Mouse (Mus musculus) embryonic facial prominence, embryonic 11.5 days (tissue): ENCODE measurements around the gene Ptprg. TPM values are rescaled to one million over a fixed set of nuclear protein-coding genes. Genes with fewer than 3 reads are reported as not detected.

Experiments used
- ATAC-seq: fragments of 200-750 bp; cut with Nextera tagmentation; replicated peaks from 2 replicates; pipeline ENCODE4 v1.8.0; 2017; ENCODE audit warnings: low read depth; ENCODE audit not compliant: insufficient number of reproducible peaks, low FRiP score, low TSS enrichment
- DNase-seq: peaks from one replicate; pipeline ENCODE4 v3.0.0-alpha.2; 2015; ENCODE audit warnings: low spot score
- H3K27ac ChIP-seq: fragments of 300-500 bp; sonication (generic); replicated peaks from 2 replicates; pipeline ENCODE4 v1.5.1; 2014; ENCODE audit warnings: mild to moderate bottlenecking, low read depth, low read length, control low read depth
- H3K27me3 ChIP-seq: fragments of 300-500 bp; sonication (generic); 2 replicates; pipeline ENCODE4 v1.6.1; 2014; ENCODE audit warnings: mild to moderate bottlenecking, low read length, moderate library complexity, mixed read lengths; ENCODE audit not compliant: control insufficient read depth, insufficient read depth
- H3K36me3 ChIP-seq: fragments of 300-500 bp; sonication (generic); replicated peaks from 2 replicates; pipeline ENCODE4 v1.6.1; 2014; ENCODE audit warnings: low read depth, mild to moderate bottlenecking, low read length, moderate library complexity, mixed read lengths; ENCODE audit not compliant: control insufficient read depth, insufficient read depth
- H3K4me1 ChIP-seq: fragments of 300-500 bp; sonication (generic); 2 replicates; pipeline ENCODE4 v1.6.1; 2014; ENCODE audit warnings: low read length, mixed read lengths; ENCODE audit not compliant: control insufficient read depth, insufficient read depth
- H3K4me2 ChIP-seq: fragments of 300-500 bp; sonication (generic); 2 replicates; pipeline ENCODE4 v1.6.1; 2014; ENCODE audit warnings: low read depth, mild to moderate bottlenecking, control low read depth, low read length, moderate library complexity
- H3K4me3 ChIP-seq: fragments of 300-500 bp; sonication (generic); 2 replicates; pipeline ENCODE4 v1.5.1; 2014; ENCODE audit warnings: low read depth, low read length, control low read depth
- H3K9ac ChIP-seq: fragments of 300-500 bp; sonication (generic); replicated peaks from 2 replicates; pipeline ENCODE4 v1.6.1; 2014; ENCODE audit warnings: mild to moderate bottlenecking, control low read depth, low read length
- H3K9me3 ChIP-seq: fragments of 300-500 bp; sonication (generic); replicated peaks from 2 replicates; pipeline ENCODE4 v1.6.1; 2016; ENCODE audit warnings: mild to moderate bottlenecking, low read length, inconsistent platforms, mixed read lengths; ENCODE audit not compliant: control insufficient read depth
- WGBS: fragments of 180-500 bp; shearing (Covaris S2); extraction: QIAGEN DNeasy Blood & Tissue Kit; methylation state at CpG from one replicate; pipeline ENCODE4 v1.1.7; 2014; 5-methylcytosine and 5-hydroxymethylcytosine counted together
- polyA plus RNA-seq: library from polyadenylated mRNA; unstranded; fragments of >200 nt; fragmentation: Nextera tagmentation; extraction: Ambion mirVana; gene quantifications from 2 replicates; pipeline ENCODE4 v1.2.1, GENCODE M21; 2014

Ptprg gene
- polyA plus RNA-seq, 1 experiment from 2014 or later: 28.7 TPM

- no peaks in the 10 kb centered on the region for H3K27me3 ChIP-seq
- H3K9me3 ChIP-seq: no peaks in the 10 kb centered on the region
- no peak overlapping the region for H3K27ac ChIP-seq
- ATAC-seq (no peak), DNase-seq (no peak)
- WGBS: 77% methylated on average over 4 of the region's 4 CpGs
- no peak overlapping the region for H3K9ac ChIP-seq
- H3K4me1 ChIP-seq: no peaks in the 10 kb centered on the region
- H3K4me2 ChIP-seq: no peak overlapping the region
- no peak overlapping the region for H3K4me3 ChIP-seq
- no peaks in the 10 kb centered on the region for H3K36me3 ChIP-seq
These were observed 145.5 kb downstream of the Ptprg start for GRCm38 (mm10) chr14:11698880-11699279.

- H3K36me3 ChIP-seq: no peaks in the 10 kb centered on the region
- no peak overlapping the region for H3K4me2 ChIP-seq
- no peak overlapping the region for H3K9ac ChIP-seq
- WGBS: 90% methylated on average over 2 of the region's 2 CpGs
- no peaks in the 10 kb centered on the region for H3K9me3 ChIP-seq
- ATAC-seq: no peak
- no peaks in the 10 kb centered on the region for H3K27me3 ChIP-seq
- no peak overlapping the region for H3K4me3 ChIP-seq
- H3K4me1 ChIP-seq: no peaks in the 10 kb centered on the region
- H3K27ac ChIP-seq: no peak overlapping the region
- no peak for DNase-seq
These were observed 146.3 kb downstream of the Ptprg start for GRCm38 (mm10) chr14:11699654-11700053.

- Histone ChIP-seq H3K27ac (no peak overlapping the region), H3K4me2 (no peak overlapping the region), H3K9ac (no peak overlapping the region), H3K4me3 (no peak overlapping the region), H3K27me3 (no peaks in the 10 kb centered on the region), H3K4me1 (no peaks in the 10 kb centered on the region; the same call in 1 of the 2 replicates), H3K9me3 (no peaks in the 10 kb centered on the region), H3K36me3 (no peaks in the 10 kb centered on the region)
- ATAC-seq (no peak), DNase-seq (no peak)
- 79% methylated on average over 9 of the region's 9 CpGs for WGBS
These were observed 148.4 kb downstream of the Ptprg start for GRCm38 (mm10) chr14:11701516-11702249.

GRCm38 (mm10) chr14:11702770-11703477 lies 149.6 kb downstream of the Ptprg start:
- Histone ChIP-seq H3K4me1 (no peaks in the 10 kb centered on the region; the same call in 1 of the 2 replicates), H3K9ac (no peak overlapping the region), H3K27ac (no peak overlapping the region; the same call in 1 of the 2 replicates), H3K9me3 (no peaks in the 10 kb centered on the region), H3K4me2 (no peak overlapping the region), H3K27me3 (no peaks in the 10 kb centered on the region), H3K36me3 (no peaks in the 10 kb centered on the region), H3K4me3 (no peak overlapping the region)
- 42% methylated on average over 11 of the region's 11 CpGs for WGBS
- ATAC-seq: no peak
- DNase-seq: peak; percentile 75

- H3K36me3 ChIP-seq: no peaks in the 10 kb centered on the region
- H3K9ac ChIP-seq: no peak overlapping the region
- DNase-seq (peak; percentile 51), ATAC-seq (no peak)
- H3K27me3 ChIP-seq: no peaks in the 10 kb centered on the region
- H3K9me3 ChIP-seq: no peaks in the 10 kb centered on the region
- H3K4me2 ChIP-seq: no peak overlapping the region
- H3K4me3 ChIP-seq: no peak overlapping the region
- 20% methylated on average over 2 of the region's 2 CpGs for WGBS
- H3K27ac ChIP-seq: no peak overlapping the region
- H3K4me1 ChIP-seq: no peaks in the 10 kb centered on the region; the same call in 1 of the 2 replicates
These were observed 151.5 kb downstream of the Ptprg start for GRCm38 (mm10) chr14:11704871-11705270.

- Histone ChIP-seq H3K27me3 (no peaks in the 10 kb centered on the region), H3K36me3 (no peaks in the 10 kb centered on the region), H3K4me2 (no peak overlapping the region), H3K4me1 (no peaks in the 10 kb centered on the region; the same call in 1 of the 2 replicates), H3K4me3 (no peak overlapping the region), H3K27ac (no peak overlapping the region), H3K9ac (no peak overlapping the region), H3K9me3 (no peaks in the 10 kb centered on the region)
- WGBS: 83% methylated on average over 2 of the region's 2 CpGs
- DNase-seq (no peak), ATAC-seq (no peak)
These were observed 156.0 kb downstream of the Ptprg start for GRCm38 (mm10) chr14:11709352-11709751.

GRCm38 (mm10) chr14:11709798-11710197 lies 156.5 kb downstream of the Ptprg start:
- no peak for ATAC-seq
- Histone ChIP-seq H3K27me3 (no peaks in the 10 kb centered on the region), H3K9me3 (no peaks in the 10 kb centered on the region), H3K36me3 (no peaks in the 10 kb centered on the region), H3K27ac (no peak overlapping the region), H3K4me2 (no peak overlapping the region), H3K4me3 (no peak overlapping the region), H3K9ac (no peak overlapping the region), H3K4me1 (no peaks in the 10 kb centered on the region; the same call in 1 of the 2 replicates)
- peak; percentile 26 for DNase-seq
- 83% methylated on average over 8 of the region's 8 CpGs for WGBS
